Mouse (Mus musculus): ENCODE results near the gene Fgf10.

The Fgf10 gene

GRCm38 (mm10) chr13:118669491-118669890 is at the start of gene Fgf10:
Gene Fgf10, plus strand, starts transcription at chr13:118669791.
- no peak for DNase-seq (ENCODE audit: low spot score)

GRCm38 (mm10) chr13:118629661-118630428 is 39.7 kb upstream of the Fgf10 start:
- no peak for DNase-seq (ENCODE audit: low spot score)

- DNase-seq (ENCODE audit: low spot score), result no peak
These were observed 38.1 kb upstream of the Fgf10 start for GRCm38 (mm10) chr13:118631500-118631899.

DNA sequence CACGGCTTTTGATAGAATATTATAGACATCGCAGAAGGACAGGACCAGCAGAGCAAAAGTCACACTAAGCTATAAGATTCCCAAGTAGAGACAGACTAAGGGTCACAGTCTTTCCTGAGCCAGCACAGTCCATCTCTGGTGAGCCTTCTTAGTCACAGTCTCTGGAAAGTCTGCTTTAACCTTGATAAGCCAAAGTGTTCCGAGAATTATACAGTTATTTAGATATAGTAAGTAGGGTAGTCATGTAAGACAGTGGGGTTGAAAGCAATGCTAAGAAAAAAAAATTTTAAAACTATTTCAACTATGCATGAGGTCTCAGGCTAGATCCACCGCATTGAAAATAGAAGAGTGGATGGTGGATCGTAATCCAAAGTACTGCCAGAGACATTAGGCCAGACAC is 33.5 kb upstream of the Fgf10 start:
- no peak for DNase-seq (ENCODE audit: low spot score)

GRCm38 (mm10) chr13:118642585-118642984 is 27.0 kb upstream of the Fgf10 start:
- DNase-seq (ENCODE audit: low spot score), result no peak

DNA sequence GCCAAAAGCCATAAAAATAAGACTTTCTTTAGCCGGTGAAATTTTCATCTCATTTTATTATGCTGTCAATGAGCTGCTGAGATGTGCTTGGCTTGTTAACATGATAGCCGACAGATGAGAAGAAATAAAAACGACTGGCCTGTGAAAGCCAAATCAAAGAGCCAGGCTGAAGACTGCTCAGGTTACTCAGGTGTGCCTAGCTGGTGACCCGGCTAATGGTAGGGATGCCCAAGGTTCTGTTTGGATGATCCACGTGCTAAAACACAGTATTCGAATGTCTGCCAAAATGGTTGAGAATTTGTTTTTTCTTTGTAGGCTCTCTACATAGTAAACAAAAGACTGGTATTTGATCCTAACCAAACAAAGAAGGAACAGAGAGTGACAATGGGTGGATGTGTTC is 26.5 kb upstream of the Fgf10 start:
- no peak for DNase-seq (ENCODE audit: low spot score)

DNA sequence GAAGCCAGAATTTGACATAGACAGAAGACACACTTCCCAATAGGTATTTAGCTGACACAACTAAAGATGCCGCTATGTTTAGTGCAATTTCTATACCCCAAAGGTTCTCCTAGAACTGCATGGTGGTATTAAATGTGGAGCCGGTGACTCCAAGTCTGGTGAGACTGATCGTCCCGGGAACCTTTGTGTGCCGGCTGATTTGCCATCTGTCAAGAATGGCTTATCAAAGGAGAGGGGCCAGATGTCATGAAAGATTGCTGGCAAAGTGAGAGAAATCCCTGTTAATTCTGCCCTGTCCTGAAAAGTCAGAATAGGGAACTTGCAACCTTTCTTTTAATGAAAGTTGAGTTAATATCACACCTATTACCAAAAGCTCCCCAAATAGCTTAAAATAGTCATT is 12.6 kb upstream of the Fgf10 start:
- DNase-seq (ENCODE audit: low spot score), result no peak

GRCm38 (mm10) chr13:118658031-118658430 is 11.6 kb upstream of the Fgf10 start:
- no peak for DNase-seq (ENCODE audit: low spot score)

DNA sequence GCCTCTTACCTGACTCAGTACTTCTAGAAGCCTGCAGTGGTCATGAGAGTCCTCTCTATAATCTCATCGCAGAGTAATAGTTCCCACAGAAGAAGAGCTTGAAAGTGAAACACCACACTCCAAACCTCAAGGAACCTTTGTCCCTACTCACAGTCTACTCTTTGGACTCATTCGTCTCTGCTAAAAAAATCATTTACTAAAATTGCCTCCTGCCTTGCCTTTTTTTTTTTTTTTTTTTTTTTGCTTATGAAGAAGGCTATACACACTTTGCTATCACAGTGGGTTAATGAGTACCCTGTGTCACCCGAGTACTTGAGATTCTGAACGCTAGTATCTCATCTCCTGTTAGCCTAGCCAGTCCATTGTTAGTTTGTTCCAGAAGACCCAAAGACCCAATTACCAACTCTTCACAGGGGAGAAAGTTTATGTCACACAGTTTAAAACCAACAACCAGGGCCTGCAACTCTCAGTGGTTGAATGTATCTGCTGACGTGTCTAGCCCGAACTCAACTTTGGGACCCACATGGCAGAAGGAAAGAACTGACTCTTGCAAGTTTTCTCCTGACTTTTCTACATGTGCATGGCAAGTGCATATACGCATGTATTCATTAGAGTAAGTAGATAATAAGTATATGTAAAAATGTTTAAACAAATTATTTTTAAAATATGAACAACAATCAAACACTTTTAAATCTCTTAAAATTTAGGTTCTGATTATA is 10.8 kb upstream of the Fgf10 start:
- no peak for DNase-seq (ENCODE audit: low spot score)

DNA sequence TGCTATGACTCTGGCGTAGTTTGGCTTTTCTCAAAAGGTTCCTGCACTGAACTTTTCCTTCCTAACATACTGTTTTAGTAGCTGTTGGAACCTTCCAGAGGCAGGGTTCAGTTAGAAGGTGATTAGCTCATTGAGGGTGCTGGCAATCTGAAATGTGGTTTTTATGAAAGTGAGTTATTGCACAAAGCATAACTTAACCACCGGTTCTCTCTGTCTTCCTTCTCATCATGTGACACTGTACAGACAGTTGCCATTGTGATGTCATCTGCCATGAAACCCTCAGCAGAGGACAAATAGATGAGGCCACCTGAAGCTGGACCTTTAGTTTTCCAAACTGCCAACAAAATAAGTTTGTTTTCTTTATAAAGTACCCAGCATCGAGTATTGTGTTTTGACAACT is 7.9 kb upstream of the Fgf10 start:
- no peak for DNase-seq (ENCODE audit: low spot score)

GRCm38 (mm10) chr13:118664901-118665300 is 4.7 kb upstream of the Fgf10 start:
- DNase-seq (ENCODE audit: low spot score), result no peak

DNA sequence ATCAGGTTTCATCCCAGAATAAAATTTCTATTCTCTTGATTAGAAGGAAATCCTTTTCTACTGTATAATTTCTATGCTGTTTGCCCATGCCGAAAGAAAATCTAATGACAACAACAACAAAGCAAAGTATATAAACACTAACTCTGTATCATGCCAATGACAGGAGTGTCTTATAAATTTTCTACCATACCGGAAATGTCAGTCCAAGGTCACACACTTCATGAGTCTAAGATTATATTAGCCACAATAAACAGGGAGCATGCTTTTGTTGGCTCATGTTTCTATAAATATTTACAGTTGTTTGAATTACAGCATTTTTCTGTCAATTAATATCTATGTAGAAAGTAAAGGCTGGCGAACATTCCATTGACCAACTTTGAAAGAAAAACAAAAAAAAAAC is 9.6 kb downstream of the Fgf10 start:
- no peak for DNase-seq (ENCODE audit: low spot score)

- DNase-seq (ENCODE audit: low spot score), result no peak
These were observed 23.5 kb downstream of the Fgf10 start for GRCm38 (mm10) chr13:118693049-118693448.

DNA sequence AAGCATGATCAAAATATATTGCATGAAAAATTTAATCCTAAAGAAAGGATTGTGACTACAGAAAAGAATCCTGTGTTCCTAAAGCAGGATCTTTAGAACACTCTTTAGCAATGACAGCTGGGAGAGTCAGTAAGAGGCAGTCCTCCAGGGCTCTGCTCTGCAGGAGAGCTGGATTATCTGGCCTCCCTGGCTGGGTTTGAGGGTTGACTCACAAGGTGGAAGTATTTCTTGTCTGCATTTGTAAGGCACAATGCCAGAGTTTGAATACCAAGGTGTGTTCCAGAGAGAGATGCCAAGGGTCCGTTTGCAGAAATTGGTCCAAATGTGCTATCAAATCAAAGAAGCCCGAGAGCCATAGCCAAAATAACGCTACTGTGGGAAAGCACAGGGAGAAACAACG is 25.5 kb downstream of the Fgf10 start:
- DNase-seq (ENCODE audit: low spot score), result no peak

GRCm38 (mm10) chr13:118703727-118704126 is 34.1 kb downstream of the Fgf10 start:
- DNase-seq (ENCODE audit: low spot score), result no peak

DNA sequence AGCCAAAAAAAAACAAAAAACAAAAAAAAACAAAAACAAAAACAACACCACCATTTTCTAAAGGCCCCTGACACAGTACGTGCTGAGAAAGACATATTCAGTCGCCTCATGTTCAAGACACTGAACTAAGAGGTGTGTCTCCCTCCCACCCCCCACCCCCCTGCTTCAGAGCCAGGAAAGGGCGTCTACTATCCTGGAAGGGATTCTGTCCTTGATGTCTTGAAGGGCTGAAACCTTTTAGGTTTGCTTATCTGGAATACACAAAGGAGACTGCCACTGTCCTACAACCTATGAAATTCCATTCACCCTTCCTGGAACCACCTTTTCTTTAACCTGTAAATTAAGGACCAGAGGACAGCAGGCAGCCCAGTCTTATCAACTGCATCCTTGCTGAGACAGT is 36.1 kb downstream of the Fgf10 start:
- DNase-seq (ENCODE audit: low spot score), result no peak

DNA sequence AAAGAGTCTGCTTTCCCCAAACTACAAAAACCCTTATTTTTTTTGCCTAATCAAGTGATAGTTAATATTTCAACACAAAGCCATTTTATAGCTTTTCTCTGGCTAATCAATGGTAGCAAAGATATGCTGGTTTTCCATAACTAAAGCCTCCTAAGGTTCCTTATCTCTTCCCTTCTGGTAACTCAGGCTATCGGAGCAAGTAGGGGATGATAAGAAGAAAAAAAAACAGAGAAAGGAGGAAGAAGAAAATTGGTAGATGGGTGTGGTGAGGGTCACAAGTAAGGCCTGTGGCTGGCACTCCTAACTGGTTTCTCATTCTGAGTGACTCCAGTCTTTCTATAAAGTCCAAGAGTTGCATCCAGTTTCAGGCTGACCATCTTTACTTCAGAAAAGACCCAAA is 40.3 kb downstream of the Fgf10 start:
- no peak for DNase-seq (ENCODE audit: low spot score)

DNA sequence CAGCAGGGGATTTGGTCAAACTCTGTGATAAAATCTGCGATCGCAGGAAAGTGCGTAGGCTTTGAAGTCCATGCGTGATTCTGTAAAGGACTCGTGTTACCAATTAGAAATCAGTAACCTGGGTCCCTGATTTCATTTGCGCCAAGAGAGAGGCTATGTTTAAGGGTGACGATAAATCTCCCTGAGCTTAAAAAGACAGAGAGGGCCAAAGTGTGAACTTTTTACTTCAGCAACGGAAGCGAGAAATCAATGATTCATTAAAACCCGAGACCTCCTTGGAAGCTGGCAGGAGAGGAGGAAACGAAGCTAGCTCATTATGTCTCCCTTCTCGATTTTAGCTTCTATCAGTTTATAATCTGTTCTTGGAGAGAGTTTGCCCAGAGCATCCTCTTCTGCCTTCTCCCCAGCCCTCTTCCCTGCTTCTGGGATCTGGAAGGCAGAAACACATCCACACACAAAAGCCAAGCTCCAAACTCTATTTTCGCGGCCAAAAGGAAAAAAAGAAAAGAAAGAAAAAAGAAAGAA is 44.1 kb downstream of the Fgf10 start:
- DNase-seq (ENCODE audit: low spot score), result no peak

- no peak for DNase-seq (ENCODE audit: low spot score)
These were observed 44.9 kb downstream of the Fgf10 start for GRCm38 (mm10) chr13:118714284-118715065.

- DNase-seq (ENCODE audit: low spot score), result no peak
These were observed 45.8 kb downstream of the Fgf10 start for GRCm38 (mm10) chr13:118715066-118716018.

GRCm38 (mm10) chr13:118716265-118716664 is 46.7 kb downstream of the Fgf10 start:
- DNase-seq (ENCODE audit: low spot score), result no peak

Data from urinary bladder, postnatal 10 days (tissue).